Mouse (Mus musculus) intestine, embryonic 14.5 days (tissue): ENCODE data around the gene Proser1. TPM values are rescaled to one million over a fixed set of nuclear protein-coding genes. Genes with fewer than 3 reads are reported as not detected.

Source experiments
- ATAC-seq: fragments of 200-750 bp; cut with Nextera tagmentation; replicated peaks from 2 replicates; pipeline ENCODE4 v1.8.0; 2017; ENCODE audit warnings: low read depth, moderate number of reproducible peaks, moderate TSS enrichment, moderate library complexity; ENCODE audit not compliant: low FRiP score, low TSS enrichment
- DNase-seq: peaks from one replicate; pipeline ENCODE4 v3.0.0-alpha.2; 2018; ENCODE audit warnings: low spot score
- H3K27ac ChIP-seq: fragments of 300-500 bp; sonication (generic); 2 replicates; pipeline ENCODE4 v1.5.1; 2014; ENCODE audit warnings: low read depth, mild to moderate bottlenecking, control low read depth
- H3K27me3 ChIP-seq: fragments of 300-500 bp; sonication (generic); replicated peaks from 2 replicates; pipeline ENCODE4 v1.6.1; 2014; ENCODE audit warnings: low read length, control low read depth; ENCODE audit not compliant: control insufficient read depth, insufficient read depth
- H3K36me3 ChIP-seq: fragments of 300-500 bp; sonication (generic); 2 replicates; pipeline ENCODE4 v1.6.1; 2014; ENCODE audit warnings: low read length, control low read depth; ENCODE audit not compliant: control insufficient read depth, insufficient read depth
- H3K4me1 ChIP-seq: fragments of 300-500 bp; sonication (generic); replicated peaks from 2 replicates; pipeline ENCODE4 v1.6.1; 2014; ENCODE audit warnings: low read length, control low read depth, mixed read lengths; ENCODE audit not compliant: control insufficient read depth, insufficient read depth
- H3K4me2 ChIP-seq: fragments of 300-500 bp; sonication (generic); 2 replicates; pipeline ENCODE4 v1.6.1; 2014; ENCODE audit warnings: low read length
- H3K4me3 ChIP-seq: fragments of 300-500 bp; sonication (generic); 2 replicates; pipeline ENCODE4 v1.5.1; 2014; ENCODE audit warnings: low read depth, low read length, control low read depth, mixed read lengths
- H3K9ac ChIP-seq: fragments of 300-500 bp; sonication (generic); 2 replicates; pipeline ENCODE4 v1.6.1; 2014; ENCODE audit warnings: mild to moderate bottlenecking, low read length
- H3K9me3 ChIP-seq: fragments of 300-500 bp; sonication (generic); 2 replicates; pipeline ENCODE4 v1.6.1; 2016; ENCODE audit warnings: low read length, control low read depth; ENCODE audit not compliant: control insufficient read depth
- WGBS: fragments of 180-500 bp; shearing (Covaris S2); extraction: QIAGEN DNeasy Blood & Tissue Kit; methylation state at CpG from one replicate; pipeline ENCODE4 v1.1.7; 2014; 5-methylcytosine and 5-hydroxymethylcytosine counted together
- polyA plus RNA-seq: library from polyadenylated mRNA; unstranded; fragments of >200 nt; fragmentation: Nextera tagmentation; extraction: Ambion mirVana; gene quantifications from 2 replicates; pipeline ENCODE4 v1.2.1, GENCODE M21; 2014

Proser1 gene
- polyA plus RNA-seq, 1 experiment from 2014 or later: 18.6 TPM

- Histone ChIP-seq H3K4me2 (no peak overlapping the region), H3K9me3 (no peaks in the 10 kb centered on the region), H3K27me3 (no peaks in the 10 kb centered on the region), H3K36me3 (peaks cover 85% of the 10 kb centered on the region), H3K27ac (no peak overlapping the region), H3K4me1 (peaks cover 3% of the 10 kb centered on the region; the same call in 1 of the 2 replicates), H3K4me3 (no peak overlapping the region), H3K9ac (no peak overlapping the region)
- WGBS: 96% methylated on average over 5 of the region's 5 CpGs
- DNase-seq (no peak), ATAC-seq (no peak)
These were observed 8.6 kb downstream of the Proser1 start for GRCm38 (mm10) chr3:53472061-53472460.

DNA sequence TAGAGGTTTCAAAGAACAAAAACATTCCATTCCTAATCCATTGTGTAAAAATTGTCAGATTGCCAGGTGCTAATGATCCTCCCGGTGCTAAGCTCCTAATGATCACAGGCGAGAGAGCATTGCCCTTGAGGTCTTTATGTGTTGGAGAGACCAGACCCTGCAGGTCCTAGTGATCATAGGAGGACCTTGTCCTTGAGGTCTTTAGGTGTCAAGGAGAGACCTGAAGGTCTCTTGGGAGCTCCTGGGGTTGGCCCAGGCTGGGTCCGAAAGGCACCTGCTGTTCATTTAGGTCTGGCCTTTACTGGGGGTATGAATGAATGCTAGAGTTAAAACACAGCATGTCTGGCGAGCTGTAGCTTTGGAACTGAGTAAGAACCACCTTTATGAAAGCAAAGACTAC lies 10.7 kb downstream of the Proser1 start:
- Histone ChIP-seq H3K36me3 (peaks cover 96% of the 10 kb centered on the region), H3K27ac (no peak overlapping the region), H3K9ac (no peak overlapping the region), H3K27me3 (no peaks in the 10 kb centered on the region), H3K4me3 (no peak overlapping the region), H3K4me2 (no peak overlapping the region), H3K9me3 (no peaks in the 10 kb centered on the region), H3K4me1 (no peaks in the 10 kb centered on the region)
- ATAC-seq: no peak
- 74% methylated on average over 4 of the region's 4 CpGs for WGBS
- DNase-seq: no peak

GRCm38 (mm10) chr3:53475889-53476288 lies 12.4 kb downstream of the Proser1 start:
- H3K9ac ChIP-seq: no peak overlapping the region
- peaks cover 96% of the 10 kb centered on the region for H3K36me3 ChIP-seq
- H3K27me3 ChIP-seq: no peaks in the 10 kb centered on the region
- no peaks in the 10 kb centered on the region for H3K9me3 ChIP-seq
- no peak; the same call in 1 of the 2 replicates for ATAC-seq
- H3K27ac ChIP-seq: no peak overlapping the region
- no peak overlapping the region for H3K4me2 ChIP-seq
- H3K4me3 ChIP-seq: no peak overlapping the region
- 58% methylated on average over 6 of the region's 6 CpGs for WGBS
- DNase-seq: peak; percentile 74
- no peaks in the 10 kb centered on the region for H3K4me1 ChIP-seq

DNA sequence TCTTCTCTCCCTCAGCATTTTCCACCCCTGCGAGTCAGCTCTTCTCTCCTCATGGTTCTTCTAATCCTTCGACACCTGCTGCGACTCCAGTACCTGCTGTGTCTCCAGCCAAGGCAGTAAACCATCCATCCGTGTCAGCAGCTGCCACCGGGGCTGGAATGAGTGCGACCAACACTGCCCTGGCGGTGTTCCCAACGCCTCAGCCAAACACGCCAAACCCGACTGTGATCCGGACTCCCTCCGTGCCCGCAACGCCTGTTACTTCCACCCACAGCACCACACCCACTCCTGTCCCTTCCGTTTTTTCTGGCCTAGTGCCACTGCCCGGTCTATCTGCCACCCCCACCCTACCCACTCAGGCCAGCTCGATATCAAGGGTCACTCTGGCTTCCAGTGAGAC lies 14.0 kb downstream of the Proser1 start:
- no peaks in the 10 kb centered on the region for H3K4me1 ChIP-seq
- WGBS: 92% methylated on average over 17 of the region's 17 CpGs
- DNase-seq (no peak), ATAC-seq (no peak)
- H3K9me3 ChIP-seq: no peaks in the 10 kb centered on the region
- H3K36me3 ChIP-seq: peaks cover 94% of the 10 kb centered on the region
- no peaks in the 10 kb centered on the region for H3K27me3 ChIP-seq
- no peak overlapping the region for H3K4me2 ChIP-seq
- no peak overlapping the region for H3K27ac ChIP-seq
- no peak overlapping the region for H3K4me3 ChIP-seq
- no peak overlapping the region for H3K9ac ChIP-seq

- H3K9me3 ChIP-seq: no peaks in the 10 kb centered on the region
- 97% methylated on average over 30 of the region's 30 CpGs for WGBS
- DNase-seq (no peak), ATAC-seq (peak; percentile 52; the same call in 1 of the 2 replicates)
- no peak overlapping the region for H3K4me2 ChIP-seq
- H3K27ac ChIP-seq: no peak overlapping the region
- peaks cover 84% of the 10 kb centered on the region for H3K36me3 ChIP-seq
- H3K9ac ChIP-seq: no peak overlapping the region
- H3K4me3 ChIP-seq: no peak overlapping the region
- H3K27me3 ChIP-seq: no peaks in the 10 kb centered on the region
- no peaks in the 10 kb centered on the region for H3K4me1 ChIP-seq
These were observed 15.1 kb downstream of the Proser1 start for GRCm38 (mm10) chr3:53478419-53479046.

- 87% methylated on average over 8 of the region's 8 CpGs for WGBS
These were observed 20.1 kb downstream of the Proser1 start for GRCm38 (mm10) chr3:53483414-53484059.

GRCm38 (mm10) chr3:53486561-53486960 lies 23.1 kb downstream of the Proser1 start:
- no peak for DNase-seq
- no peak overlapping the region for H3K27ac ChIP-seq
- 74% methylated on average over 10 of the region's 10 CpGs for WGBS

More at GRCm38 (mm10) chr3:53483414-53484059, 20.1 kb downstream of the Proser1 start:
- no peaks in the 10 kb centered on the region for H3K27me3 ChIP-seq
- ATAC-seq: no peak
- no peak overlapping the region for H3K27ac ChIP-seq
- no peak overlapping the region for H3K4me3 ChIP-seq
- H3K9me3 ChIP-seq: no peaks in the 10 kb centered on the region
- peaks cover 36% of the 10 kb centered on the region for H3K36me3 ChIP-seq
- no peak overlapping the region for H3K4me2 ChIP-seq
- H3K4me1 ChIP-seq: no peaks in the 10 kb centered on the region
- H3K9ac ChIP-seq: no peak overlapping the region
- no peak for DNase-seq

DNA sequence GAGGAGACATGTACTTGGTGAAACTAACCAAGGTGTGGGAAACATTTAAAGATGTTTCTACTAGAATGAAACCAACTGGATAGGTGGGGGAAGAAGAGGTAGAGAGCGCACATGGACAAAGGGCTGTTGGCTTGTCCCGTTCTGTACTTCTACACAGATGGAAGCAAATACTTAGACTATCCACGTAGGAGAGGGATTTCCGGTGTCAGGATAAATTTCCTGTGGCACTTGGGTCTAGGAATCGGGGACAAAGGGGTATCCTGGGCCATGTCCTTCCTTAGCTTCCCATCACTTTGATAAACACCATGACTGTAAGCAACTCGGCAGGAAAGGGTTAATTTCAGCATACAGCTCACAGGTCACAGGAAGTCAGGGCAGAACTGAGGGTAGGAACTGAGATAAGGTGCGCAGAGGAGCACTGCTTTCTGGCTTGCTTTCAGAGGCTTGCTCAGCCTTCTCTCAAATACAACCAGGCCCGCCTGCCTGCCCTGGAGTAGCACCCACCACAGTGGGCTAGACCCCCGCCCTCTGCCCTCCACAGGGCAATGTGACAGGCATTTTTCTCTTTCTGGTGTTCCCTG lies 23.6 kb downstream of the Proser1 start:
- H3K36me3 ChIP-seq: peaks cover 3% of the 10 kb centered on the region
- WGBS: 57% methylated on average over 9 of the region's 9 CpGs
- no peak overlapping the region for H3K9ac ChIP-seq
- H3K4me1 ChIP-seq: no peaks in the 10 kb centered on the region
- no peaks in the 10 kb centered on the region for H3K9me3 ChIP-seq
- no peaks in the 10 kb centered on the region for H3K27me3 ChIP-seq
- ATAC-seq (no peak), DNase-seq (no peak)
- no peak overlapping the region for H3K4me2 ChIP-seq
- no peak overlapping the region for H3K4me3 ChIP-seq
- H3K27ac ChIP-seq: no peak overlapping the region

More at GRCm38 (mm10) chr3:53486561-53486960, 23.1 kb downstream of the Proser1 start:
- Histone ChIP-seq H3K4me2 (no peak overlapping the region), H3K4me3 (no peak overlapping the region), H3K9ac (no peak overlapping the region), H3K9me3 (no peaks in the 10 kb centered on the region), H3K27me3 (no peaks in the 10 kb centered on the region), H3K36me3 (peaks cover 8% of the 10 kb centered on the region), H3K4me1 (no peaks in the 10 kb centered on the region)
- no peak for ATAC-seq
